Mouse (Mus musculus) liver, postnatal 0 days (tissue): ENCODE measurements around the gene Lcn12.

Experiments used
- CTCF ChIP-seq: sonication (generic); IDR thresholded peaks from 2 replicates; pipeline ENCODE4 v1.5.1; 2016; ENCODE audit warnings: antibody characterized with exemption, low read depth
- EP300 ChIP-seq: IDR thresholded peaks from 2 replicates; pipeline ENCODE4 v1.6.1; 2016; ENCODE audit warnings: antibody characterized with exemption, low read depth, mild to moderate bottlenecking

- TF ChIP-seq CTCF = no peak
- no peak for TF ChIP-seq EP300
Measured at GRCm38 (mm10) chr2:25480541-25480940, 13.2 kb downstream of the Lcn12 start.
